Mouse (Mus musculus) lung, postnatal 0 days (tissue): ENCODE data around the gene Rassf1. TPM values are rescaled to one million over a fixed set of nuclear protein-coding genes. Genes with fewer than 3 reads are reported as not detected.

Experiments used
- ATAC-seq: fragments of 200-750 bp; cut with Nextera tagmentation; 2 replicates; pipeline ENCODE4 v1.8.0; 2017; ENCODE audit warnings: moderate library complexity
- DNase-seq: peaks from one replicate; pipeline ENCODE4 v3.0.0-alpha.2; 2016; ENCODE audit warnings: low spot score
- H3K27ac ChIP-seq: fragments of 300-500 bp; sonication (generic); 2 replicates; pipeline ENCODE4 v1.5.1; 2014; ENCODE audit warnings: antibody characterized with exemption, mild to moderate bottlenecking, low read length, mixed read lengths
- H3K27me3 ChIP-seq: fragments of 300-500 bp; sonication (generic); replicated peaks from 2 replicates; pipeline ENCODE4 v1.6.1; 2014; ENCODE audit warnings: low read length, mixed read lengths; ENCODE audit not compliant: insufficient read depth
- H3K36me3 ChIP-seq: fragments of 300-500 bp; sonication (generic); 2 replicates; pipeline ENCODE4 v1.6.1; 2014; ENCODE audit warnings: low read length, mixed read lengths; ENCODE audit not compliant: insufficient read depth
- H3K4me1 ChIP-seq: fragments of 300-500 bp; sonication (generic); 2 replicates; pipeline ENCODE4 v1.6.1; 2014; ENCODE audit warnings: antibody characterized with exemption, low read depth, low read length, mixed read lengths; ENCODE audit not compliant: insufficient read depth
- H3K4me2 ChIP-seq: fragments of 300-500 bp; sonication (generic); replicated peaks from 2 replicates; pipeline ENCODE4 v1.6.1; 2014; ENCODE audit warnings: low read depth, mild to moderate bottlenecking, low read length, moderate library complexity, mixed read lengths
- H3K4me3 ChIP-seq: fragments of 300-500 bp; sonication (generic); 2 replicates; pipeline ENCODE4 v1.5.1; 2014; ENCODE audit warnings: low read depth, low read length
- H3K9ac ChIP-seq: fragments of 300-500 bp; sonication (generic); replicated peaks from 2 replicates; pipeline ENCODE4 v1.6.1; 2014; ENCODE audit warnings: low read depth, mild to moderate bottlenecking
- H3K9me3 ChIP-seq: fragments of 300-500 bp; sonication (generic); 2 replicates; pipeline ENCODE4 v1.6.1; 2016; ENCODE audit warnings: low read length, mixed read lengths
- CTCF ChIP-seq: IDR thresholded peaks from 2 replicates; pipeline ENCODE4 v1.5.1; 2016; ENCODE audit warnings: antibody characterized with exemption, mild to moderate bottlenecking
- EP300 ChIP-seq: IDR thresholded peaks from 2 replicates; pipeline ENCODE4 v1.6.1; 2016; ENCODE audit warnings: antibody characterized with exemption, mild to moderate bottlenecking, control low read depth
- WGBS: fragments of 180-500 bp; shearing (Covaris S2); extraction: QIAGEN DNeasy Blood & Tissue Kit; methylation state at CpG from one replicate; pipeline ENCODE4 v1.1.7; 2014; 5-methylcytosine and 5-hydroxymethylcytosine counted together
- polyA plus RNA-seq: library from polyadenylated mRNA; unstranded; fragments of >200 nt; fragmentation: Nextera tagmentation; extraction: Ambion mirVana; gene quantifications from 2 replicates; pipeline ENCODE4 v1.2.1, GENCODE M21; 2015

Gene Rassf1
- 86.1 and 97.7 TPM in 2 replicates for polyA plus RNA-seq

- Histone ChIP-seq H3K9ac (peak within 1 kb of the TSS; percentile 39; the same call in 1 of the 2 replicates), H3K9me3 (no peaks in the 10 kb centered on the region), H3K36me3 (no peaks in the 10 kb centered on the region), H3K4me1 (peaks cover 32% of the 10 kb centered on the region), H3K4me3 (peak within 1 kb of the TSS; percentile 42), H3K27me3 (no peaks in the 10 kb centered on the region), H3K27ac (0 out of 2 replicates have a peak within 1 kb of the TSS, but pooled peaks have one; percentile 26), H3K4me2 (peak within 1 kb of the TSS; percentile 68)
- 4% methylated on average over 61 of the region's 63 CpGs for WGBS
- ATAC-seq (peak; percentile 15), DNase-seq (peak; percentile 75)
- no peak for TF ChIP-seq CTCF
- TF ChIP-seq EP300 = no peak
These were observed at the start of gene Rassf1 for GRCm38 (mm10) chr9:107551117-107551889. Gene Rassf1, plus strand, starts transcription at chr9:107551555.

GRCm38 (mm10) chr9:107502131-107502846 lies 49.1 kb upstream of the Rassf1 start:
- Histone ChIP-seq H3K27me3 (no peaks in the 10 kb centered on the region), H3K9ac (no peak overlapping the region), H3K9me3 (no peaks in the 10 kb centered on the region), H3K36me3 (no peaks in the 10 kb centered on the region), H3K4me3 (no peak overlapping the region), H3K27ac (no peak overlapping the region), H3K4me2 (no peak overlapping the region), H3K4me1 (no peaks in the 10 kb centered on the region)
- TF ChIP-seq CTCF = no peak
- no peak for TF ChIP-seq EP300
- no peak for ATAC-seq
- no peak for DNase-seq
- 80% methylated on average over 12 of the region's 12 CpGs for WGBS

GRCm38 (mm10) chr9:107504662-107505537 lies 46.5 kb upstream of the Rassf1 start:
- no peak overlapping the region for H3K9ac ChIP-seq
- ATAC-seq (no peak), DNase-seq (no peak)
- 69% methylated on average over 19 of the region's 19 CpGs for WGBS
- H3K27me3 ChIP-seq = no peaks in the 10 kb centered on the region
- no peak overlapping the region for H3K4me3 ChIP-seq
- no peak for TF ChIP-seq EP300
- TF ChIP-seq CTCF = no peak
- H3K4me2 ChIP-seq = no peak overlapping the region
- no peaks in the 10 kb centered on the region for H3K9me3 ChIP-seq
- H3K36me3 ChIP-seq = no peaks in the 10 kb centered on the region
- H3K27ac ChIP-seq = no peak overlapping the region
- no peaks in the 10 kb centered on the region for H3K4me1 ChIP-seq

- Histone ChIP-seq H3K27ac (no peak overlapping the region), H3K36me3 (no peaks in the 10 kb centered on the region), H3K27me3 (no peaks in the 10 kb centered on the region), H3K4me2 (no peak overlapping the region), H3K9me3 (no peaks in the 10 kb centered on the region), H3K4me3 (no peak overlapping the region), H3K4me1 (no peaks in the 10 kb centered on the region), H3K9ac (no peak overlapping the region)
- DNase-seq = no peak
- TF ChIP-seq CTCF = no peak
- 53% methylated on average over 10 of the region's 10 CpGs for WGBS
- ATAC-seq = no peak
These were observed 43.1 kb upstream of the Rassf1 start for GRCm38 (mm10) chr9:107508266-107508665.

- 71% methylated on average over 14 of the region's 14 CpGs for WGBS
These were observed 40.8 kb upstream of the Rassf1 start for GRCm38 (mm10) chr9:107510384-107511100.

More at GRCm38 (mm10) chr9:107510384-107511100, 40.8 kb upstream of the Rassf1 start:
- no peaks in the 10 kb centered on the region for H3K27me3 ChIP-seq
- H3K4me2 ChIP-seq = no peak overlapping the region
- H3K36me3 ChIP-seq = no peaks in the 10 kb centered on the region
- DNase-seq = no peak
- no peak overlapping the region for H3K4me3 ChIP-seq
- TF ChIP-seq EP300 (no peak), CTCF (no peak)
- ATAC-seq = no peak
- H3K9ac ChIP-seq = no peak overlapping the region
- no peaks in the 10 kb centered on the region for H3K9me3 ChIP-seq
- H3K4me1 ChIP-seq = no peaks in the 10 kb centered on the region
- no peak overlapping the region for H3K27ac ChIP-seq
